8 mouse cellular contexts compared by ENCODE assay signal in the genomic region with DNA sequence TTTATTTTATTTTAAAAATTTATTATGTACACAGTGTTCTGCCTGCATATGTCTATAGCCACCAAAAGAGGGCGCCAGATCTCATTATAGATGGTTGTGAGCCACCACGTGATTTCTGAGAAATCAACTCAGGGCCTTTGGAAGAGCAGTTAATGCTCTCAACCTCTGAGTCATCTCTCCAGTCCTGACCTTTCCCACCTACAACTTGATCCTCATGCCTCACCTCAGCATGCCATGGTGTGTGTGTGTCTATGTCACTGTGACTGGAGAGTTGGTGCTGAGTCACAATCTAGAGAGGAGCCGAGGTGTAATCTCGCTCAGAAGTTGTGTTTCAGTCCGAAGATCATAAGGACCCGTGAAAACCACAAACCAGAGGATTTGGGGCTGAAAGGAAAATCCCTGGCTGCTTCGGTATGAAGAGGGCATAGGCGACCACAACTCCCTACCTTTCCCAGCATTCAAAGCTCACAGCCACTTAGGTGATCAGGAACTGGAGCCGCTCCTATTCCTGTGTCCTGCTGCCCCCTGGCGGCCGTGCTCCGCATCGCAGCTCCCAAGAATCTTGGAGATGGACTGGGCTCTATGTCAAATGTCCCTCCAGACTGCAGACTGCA. TPM values are rescaled to one million over a fixed set of nuclear protein-coding genes. Genes with fewer than 3 reads are reported as not detected.
DNase-seq lines count a peak whose midpoint lies in the region; ATAC-seq and TF ChIP-seq lines count a peak whose summit lies in the region.

No protein-coding gene starts in this region.

- H3K4me3 ChIP-seq in E14TG2a.4 (replicated peaks; ENCODE audit: low read length) = no peak overlapping the region
- no peak overlapping the region for H3K4me3 ChIP-seq in heart, embryonic 16.5 days (ENCODE audit: low read length)

- peaks cover 3% of the 10 kb centered on the region; the same call in 1 of the 2 replicates for H3K4me1 ChIP-seq in E14TG2a.4 (replicated peaks; ENCODE audit: low read depth, low read length)
- H3K4me1 ChIP-seq in heart, embryonic 16.5 days (ENCODE audit: control insufficient read depth, insufficient read depth, low read length) = no peaks in the 10 kb centered on the region

- H3K9me3 ChIP-seq in E14TG2a.4 (ENCODE audit: low read length) = peaks cover 17% of the 10 kb centered on the region
- H3K9me3 ChIP-seq in heart, embryonic 16.5 days (replicated peaks; ENCODE audit: control insufficient read depth, low read length) = peaks cover 10% of the 10 kb centered on the region

- TF ChIP-seq CTCF in E14TG2a.4 (conservative IDR thresholded peaks at IDR 0.05; ENCODE audit: low read length) = peak; percentile 90

- H3K27me3 ChIP-seq in E14TG2a.4 (ENCODE audit: insufficient read depth, low read length) = 0 out of 2 replicates have a peak, but pooled peaks cover 16% of the 10 kb centered on the region
- no peaks in the 10 kb centered on the region for H3K27me3 ChIP-seq in heart, embryonic 16.5 days (ENCODE audit: control insufficient read depth, insufficient read depth, low read length)

- no peak overlapping the region for H3K27ac ChIP-seq in heart, embryonic 16.5 days (ENCODE audit: low read length)

- no peaks in the 10 kb centered on the region for H3K36me3 ChIP-seq in E14TG2a.4 (ENCODE audit: insufficient read depth, low read length)
- H3K36me3 ChIP-seq in heart, embryonic 16.5 days (ENCODE audit: control insufficient read depth, insufficient read depth) = no peaks in the 10 kb centered on the region

- ATAC-seq in heart, embryonic 16.5 days (replicated peaks; ENCODE audit: extremely low read depth, insufficient read depth, low FRiP score) = no peak

- H3K9ac ChIP-seq in heart, embryonic 16.5 days (ENCODE audit: low read length) = no peak overlapping the region

- WGBS in heart, embryonic 16.5 days = 22% methylated on average over 13 of the region's 13 CpGs

- 0 out of 2 replicates have a peak overlapping the region, but pooled peaks have one; percentile 26 for H3K4me2 ChIP-seq in heart, embryonic 16.5 days (ENCODE audit: low read depth, low read length)

- DNase-seq in adrenal gland, adult 2 months = peak; percentile 91
- peak; percentile 78 for DNase-seq in embryo, embryonic 11.5 days (ENCODE audit: low read depth, low spot score)
- peak; percentile 70 for DNase-seq in layer of hippocampus, adult 9-11 months
- peak; percentile 93 for DNase-seq in lung, postnatal 25 days (ENCODE audit: low spot score)
- DNase-seq in right cerebral cortex, postnatal 25 days = peak; percentile 77
- DNase-seq in yolk sac, embryonic 10.5 days (ENCODE audit: low spot score) = peak; percentile 54

RNA-seq across cellular contexts. Expression of a gene that starts 18.5 kb away (rescaled TPM):
- 1 to 10 TPM in 1 of 2 experiments, under 1 TPM in 1; 0.98 to 3.6 TPM for total RNA-seq in adrenal gland, adult 2 months (2021)
- 0.04 TPM in 1 of 2 replicates, not detected in the other for polyA plus RNA-seq in adrenal gland, adult 2 months (2012; rRNA removed)
- polyA plus RNA-seq in heart, embryonic 16.5 days (2015; fragmentation: Nextera tagmentation; extraction: Ambion mirVana) = not detected in 2 replicates

RNA-seq across cellular contexts. Expression of a gene that starts 39.2 kb away (rescaled TPM):
- total RNA-seq in adrenal gland, adult 2 months (2021) = 100 to 1,000 TPM; 172 to 281 TPM
- 473 and 543 TPM in 2 replicates for polyA plus RNA-seq in adrenal gland, adult 2 months (2012; rRNA removed)
- polyA plus RNA-seq in heart, embryonic 16.5 days (2015; fragmentation: Nextera tagmentation; extraction: Ambion mirVana) = 90.5 and 110 TPM in 2 replicates

RNA-seq across cellular contexts. Expression of a gene that starts 40.3 kb away (rescaled TPM):
- total RNA-seq in adrenal gland, adult 2 months (2021) = 1 to 10 TPM in 1 of 2 experiments, under 1 TPM in 1; 0.61 to 2.5 TPM
- 0.27 TPM in 1 of 2 replicates, not detected in the other for polyA plus RNA-seq in adrenal gland, adult 2 months (2012; rRNA removed)
- 0.82 and 2.1 TPM in 2 replicates for polyA plus RNA-seq in heart, embryonic 16.5 days (2015; fragmentation: Nextera tagmentation; extraction: Ambion mirVana)
